Mouse (Mus musculus): ENCODE measurements around the gene Bicc1. TPM values are rescaled to one million over a fixed set of nuclear protein-coding genes. Genes with fewer than 3 reads are reported as not detected.

Bicc1 gene
- polyA plus RNA-seq, 1 experiment from 2014 or later: 3.7 TPM

GRCm38 (mm10) chr10:71028996-71029395 lies 130.5 kb downstream of the Bicc1 start:
- Histone ChIP-seq H3K27me3 (no peaks in the 10 kb centered on the region), H3K27ac (replicated peaks) (no peak overlapping the region), H3K4me2 (replicated peaks) (no peak overlapping the region), H3K4me3 (no peak overlapping the region), H3K4me1 (0 out of 2 replicates have a peak, but pooled peaks cover 8% of the 10 kb centered on the region), H3K9me3 (no peaks in the 10 kb centered on the region), H3K9ac (replicated peaks) (no peak overlapping the region), H3K36me3 (no peaks in the 10 kb centered on the region)
- WGBS: 75% methylated on average over 4 of the region's 4 CpGs
- 0 out of 2 replicates have a peak, but pooled peaks have one; percentile 41 for ATAC-seq (replicated peaks)

GRCm38 (mm10) chr10:71028066-71028844 lies 131.2 kb downstream of the Bicc1 start:
- Histone ChIP-seq H3K9ac (replicated peaks) (no peak overlapping the region), H3K4me1 (0 out of 2 replicates have a peak, but pooled peaks cover 8% of the 10 kb centered on the region), H3K27me3 (no peaks in the 10 kb centered on the region), H3K4me3 (no peak overlapping the region), H3K9me3 (no peaks in the 10 kb centered on the region), H3K4me2 (replicated peaks) (no peak overlapping the region), H3K27ac (replicated peaks) (no peak overlapping the region), H3K36me3 (no peaks in the 10 kb centered on the region)
- ATAC-seq (replicated peaks): peak; percentile 60
- 59% methylated on average over 14 of the region's 14 CpGs for WGBS

GRCm38 (mm10) chr10:71025131-71025894 lies 134.2 kb downstream of the Bicc1 start:
- Histone ChIP-seq H3K36me3 (no peaks in the 10 kb centered on the region), H3K27me3 (no peaks in the 10 kb centered on the region), H3K4me2 (replicated peaks) (no peak overlapping the region), H3K4me1 (0 out of 2 replicates have a peak, but pooled peaks cover 8% of the 10 kb centered on the region), H3K27ac (replicated peaks) (no peak overlapping the region), H3K4me3 (no peak overlapping the region), H3K9ac (replicated peaks) (no peak overlapping the region), H3K9me3 (no peaks in the 10 kb centered on the region)
- 91% methylated on average over 18 of the region's 18 CpGs for WGBS
- no peak for ATAC-seq (replicated peaks)

GRCm38 (mm10) chr10:71024681-71025080 lies 134.8 kb downstream of the Bicc1 start:
- Histone ChIP-seq H3K4me3 (no peak overlapping the region), H3K27ac (replicated peaks) (no peak overlapping the region), H3K27me3 (no peaks in the 10 kb centered on the region), H3K36me3 (no peaks in the 10 kb centered on the region), H3K9me3 (no peaks in the 10 kb centered on the region), H3K4me1 (0 out of 2 replicates have a peak, but pooled peaks cover 8% of the 10 kb centered on the region), H3K4me2 (replicated peaks) (no peak overlapping the region), H3K9ac (replicated peaks) (no peak overlapping the region)
- no peak for ATAC-seq (replicated peaks)
- WGBS: 91% methylated on average over 9 of the region's 9 CpGs

GRCm38 (mm10) chr10:71023471-71023870 lies 136.0 kb downstream of the Bicc1 start:
- ATAC-seq (replicated peaks): no peak
- Histone ChIP-seq H3K9me3 (no peaks in the 10 kb centered on the region), H3K4me3 (no peak overlapping the region), H3K27ac (replicated peaks) (no peak overlapping the region), H3K9ac (replicated peaks) (no peak overlapping the region), H3K36me3 (no peaks in the 10 kb centered on the region), H3K27me3 (no peaks in the 10 kb centered on the region), H3K4me1 (0 out of 2 replicates have a peak, but pooled peaks cover 5% of the 10 kb centered on the region), H3K4me2 (replicated peaks) (no peak overlapping the region)
- WGBS: 82% methylated on average over 3 of the region's 3 CpGs

- Histone ChIP-seq H3K4me1 (no peaks in the 10 kb centered on the region), H3K4me3 (no peak overlapping the region), H3K4me2 (replicated peaks) (no peak overlapping the region), H3K27ac (replicated peaks) (no peak overlapping the region), H3K9ac (replicated peaks) (no peak overlapping the region), H3K36me3 (no peaks in the 10 kb centered on the region), H3K9me3 (no peaks in the 10 kb centered on the region), H3K27me3 (no peaks in the 10 kb centered on the region)
- ATAC-seq (replicated peaks): no peak
- 91% methylated on average over 5 of the region's 5 CpGs for WGBS
Observed at GRCm38 (mm10) chr10:71020459-71020858, 139.0 kb downstream of the Bicc1 start.

GRCm38 (mm10) chr10:71019836-71020235 lies 139.7 kb downstream of the Bicc1 start:
- H3K9ac ChIP-seq (replicated peaks): no peak overlapping the region
- no peaks in the 10 kb centered on the region for H3K9me3 ChIP-seq
- no peaks in the 10 kb centered on the region for H3K36me3 ChIP-seq
- no peak for ATAC-seq (replicated peaks)
- no peak overlapping the region for H3K27ac ChIP-seq (replicated peaks)
- no peak overlapping the region for H3K4me3 ChIP-seq
- H3K27me3 ChIP-seq: no peaks in the 10 kb centered on the region
- 94% methylated on average over 6 of the region's 6 CpGs for WGBS
- no peaks in the 10 kb centered on the region for H3K4me1 ChIP-seq
- H3K4me2 ChIP-seq (replicated peaks): no peak overlapping the region

GRCm38 (mm10) chr10:71009771-71010496 lies 149.6 kb downstream of the Bicc1 start:
- no peak for ATAC-seq (replicated peaks)
- Histone ChIP-seq H3K4me3 (no peak overlapping the region), H3K36me3 (no peaks in the 10 kb centered on the region), H3K27me3 (no peaks in the 10 kb centered on the region), H3K9ac (replicated peaks) (no peak overlapping the region), H3K9me3 (no peaks in the 10 kb centered on the region), H3K27ac (replicated peaks) (no peak overlapping the region), H3K4me2 (replicated peaks) (no peak overlapping the region), H3K4me1 (no peaks in the 10 kb centered on the region)
- WGBS: 94% methylated on average over 19 of the region's 19 CpGs

GRCm38 (mm10) chr10:71008721-71009120 lies 150.8 kb downstream of the Bicc1 start:
- Histone ChIP-seq H3K4me1 (no peaks in the 10 kb centered on the region), H3K36me3 (no peaks in the 10 kb centered on the region), H3K9ac (replicated peaks) (no peak overlapping the region), H3K27me3 (no peaks in the 10 kb centered on the region), H3K4me3 (no peak overlapping the region), H3K9me3 (no peaks in the 10 kb centered on the region), H3K4me2 (replicated peaks) (no peak overlapping the region), H3K27ac (replicated peaks) (no peak overlapping the region)
- WGBS: 94% methylated on average over 11 of the region's 11 CpGs
- no peak for ATAC-seq (replicated peaks)

GRCm38 (mm10) chr10:71007956-71008355 lies 151.5 kb downstream of the Bicc1 start:
- H3K27ac ChIP-seq (replicated peaks): no peak overlapping the region
- no peak overlapping the region for H3K9ac ChIP-seq (replicated peaks)
- H3K4me2 ChIP-seq (replicated peaks): no peak overlapping the region
- no peaks in the 10 kb centered on the region for H3K36me3 ChIP-seq
- WGBS: 81% methylated on average over 9 of the region's 9 CpGs
- no peaks in the 10 kb centered on the region for H3K9me3 ChIP-seq
- H3K27me3 ChIP-seq: no peaks in the 10 kb centered on the region
- no peaks in the 10 kb centered on the region for H3K4me1 ChIP-seq
- H3K4me3 ChIP-seq: no peak overlapping the region
- ATAC-seq (replicated peaks): no peak

GRCm38 (mm10) chr10:71007516-71007915 lies 152.0 kb downstream of the Bicc1 start:
- ATAC-seq (replicated peaks): no peak
- Histone ChIP-seq H3K4me1 (no peaks in the 10 kb centered on the region), H3K9me3 (no peaks in the 10 kb centered on the region), H3K27ac (replicated peaks) (no peak overlapping the region), H3K9ac (replicated peaks) (no peak overlapping the region), H3K36me3 (no peaks in the 10 kb centered on the region), H3K27me3 (no peaks in the 10 kb centered on the region), H3K4me2 (replicated peaks) (no peak overlapping the region), H3K4me3 (no peak overlapping the region)
- WGBS: 88% methylated on average over 5 of the region's 5 CpGs

- no peaks in the 10 kb centered on the region for H3K27me3 ChIP-seq
- WGBS: 93% methylated on average over 3 of the region's 3 CpGs
- no peak for ATAC-seq (replicated peaks)
- no peak overlapping the region for H3K27ac ChIP-seq (replicated peaks)
- H3K4me1 ChIP-seq: no peaks in the 10 kb centered on the region
- H3K4me2 ChIP-seq (replicated peaks): no peak overlapping the region
- H3K9ac ChIP-seq (replicated peaks): no peak overlapping the region
- no peaks in the 10 kb centered on the region for H3K36me3 ChIP-seq
- H3K9me3 ChIP-seq: no peaks in the 10 kb centered on the region
- H3K4me3 ChIP-seq: no peak overlapping the region
Observed at GRCm38 (mm10) chr10:71007001-71007400, 152.5 kb downstream of the Bicc1 start.

Data from forebrain, embryonic 15.5 days (tissue).